Mouse (Mus musculus) layer of hippocampus, adult 11-12 months (tissue): ENCODE results near the gene Nup62cl.

ENCODE experiments used
- DNase-seq: peaks from one replicate; pipeline ENCODE4 v3.0.0; 2022; ENCODE audit warnings: low spot score

Gene Nup62cl

GRCm38 (mm10) chrX:140062135-140062975, at the start of gene Nup62cl, which contains the start of gene Pih1h3b:
Nup62cl (minus strand) TSS chrX:140062712.
Pih1h3b (plus strand) TSS chrX:140062879.
- no peak for DNase-seq

DNA sequence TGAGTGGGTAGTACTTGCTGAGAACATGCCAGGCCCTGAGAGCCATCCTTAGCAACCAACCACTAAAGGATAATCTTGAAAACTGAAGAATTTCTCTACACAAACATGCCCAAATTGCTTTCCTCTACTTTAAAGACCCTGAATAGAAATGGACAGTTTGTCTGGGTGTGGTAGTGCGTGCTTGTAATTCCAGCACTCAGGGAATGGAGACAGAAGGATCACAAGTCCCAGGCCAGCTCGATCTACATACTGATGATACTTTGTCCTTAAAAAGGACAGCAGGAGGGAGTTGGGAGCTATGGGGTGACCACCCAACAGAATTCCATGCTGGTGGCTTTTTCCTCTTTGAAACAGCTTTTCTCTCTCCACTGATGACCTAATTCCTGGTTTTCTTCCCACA, 31.6 kb upstream of the Nup62cl start:
- DNase-seq, result no peak

DNA sequence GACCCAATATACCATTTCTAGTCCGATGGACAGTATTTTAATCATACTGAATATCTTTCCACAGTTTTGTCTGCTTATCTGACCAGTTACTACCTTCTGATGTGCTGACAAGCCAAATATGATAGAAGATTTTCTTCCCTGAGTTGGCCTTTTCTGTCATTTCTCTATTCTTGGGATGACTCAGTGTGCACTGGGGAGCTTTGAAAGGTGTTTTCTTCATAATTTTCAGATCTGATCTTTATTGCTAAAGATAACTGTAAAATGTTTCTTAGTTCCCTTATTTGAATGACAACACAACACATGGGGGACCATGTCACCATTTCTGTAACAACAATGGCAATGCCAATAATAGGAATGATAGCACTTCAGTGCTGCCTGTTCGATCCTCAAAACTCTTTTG, 20.0 kb upstream of the Nup62cl start:
- no peak for DNase-seq

DNA sequence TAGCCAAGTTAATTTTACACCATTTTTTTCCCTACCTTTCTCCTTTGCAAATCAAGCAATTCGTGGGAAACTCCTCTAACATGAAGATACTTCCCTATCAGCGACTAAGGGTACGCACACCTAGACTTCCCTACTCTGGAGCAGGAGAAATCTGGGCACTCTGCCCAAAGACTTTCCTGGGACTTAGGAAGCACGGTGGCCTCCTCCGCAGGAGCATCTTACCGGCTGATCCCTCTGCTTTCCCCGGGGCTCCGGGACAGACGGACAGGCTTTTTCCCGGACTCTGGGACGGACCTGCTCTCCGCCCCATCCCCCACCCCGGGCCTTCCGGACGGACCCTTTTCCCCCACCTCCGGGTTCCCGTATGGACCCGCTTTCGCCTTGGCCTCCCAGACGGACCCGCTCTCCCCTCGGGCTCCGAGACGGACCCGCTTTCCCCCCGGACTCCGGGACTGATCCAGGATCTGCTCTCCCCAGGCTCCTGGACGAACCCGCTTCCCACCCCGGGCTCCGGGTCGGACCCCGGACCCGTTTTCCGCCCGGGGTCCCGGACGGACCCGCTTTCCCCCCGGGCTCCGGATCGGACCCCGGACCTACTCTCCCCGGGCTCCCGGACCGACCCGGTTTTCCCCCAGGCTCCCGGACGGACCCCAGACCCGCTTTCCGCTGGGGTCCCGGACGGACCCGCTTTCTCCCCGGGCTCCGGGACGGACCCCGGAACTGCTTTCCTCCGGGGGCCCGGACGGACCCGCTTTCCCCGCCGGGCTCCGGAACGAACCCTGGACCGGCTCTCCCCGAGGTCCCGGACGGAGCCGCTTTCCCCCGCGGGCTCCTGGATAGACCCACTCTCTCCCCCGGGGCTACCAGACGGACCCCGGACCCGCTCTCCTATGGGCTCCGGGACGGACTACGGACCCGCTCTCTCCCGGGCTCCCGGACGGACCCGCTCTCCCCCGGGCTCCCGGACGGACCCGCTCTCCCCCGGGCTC, 1.3 kb downstream of the Nup62cl start:
- DNase-seq, result no peak

GRCm38 (mm10) chrX:139998691-139999065, 63.8 kb downstream of the Nup62cl start:
- no peak for DNase-seq

GRCm38 (mm10) chrX:139997740-139998690, 64.5 kb downstream of the Nup62cl start, which contains the start of gene Rbm41:
Rbm41 (minus strand) TSS chrX:139998595.
- DNase-seq, result peak; percentile 51

- DNase-seq, result no peak
Observed at GRCm38 (mm10) chrX:139982115-139982514, 80.4 kb downstream of the Nup62cl start.
